Mouse (Mus musculus) forebrain, embryonic 13.5 days (tissue): ENCODE results near the gene Spata20. TPM values are rescaled to one million over a fixed set of nuclear protein-coding genes. Genes with fewer than 3 reads are reported as not detected.

ENCODE experiments used
- ATAC-seq: fragments of 200-750 bp; cut with Nextera tagmentation; 2 replicates; pipeline ENCODE4 v1.8.0; 2017
- H3K27ac ChIP-seq: fragments of 300-500 bp; sonication (generic); 2 replicates; pipeline ENCODE4 v1.5.1; 2015; ENCODE audit warnings: inconsistent platforms, mild to moderate bottlenecking, moderate library complexity
- H3K27me3 ChIP-seq: fragments of 300-500 bp; sonication (generic); 2 replicates; pipeline ENCODE4 v1.6.1; 2015; ENCODE audit warnings: mild to moderate bottlenecking, inconsistent platforms
- H3K36me3 ChIP-seq: fragments of 300-500 bp; sonication (generic); 2 replicates; pipeline ENCODE4 v1.6.1; 2015; ENCODE audit warnings: mild to moderate bottlenecking, inconsistent platforms; ENCODE audit not compliant: poor library complexity, severe bottlenecking
- H3K4me1 ChIP-seq: fragments of 300-500 bp; sonication (generic); 2 replicates; pipeline ENCODE4 v1.6.1; 2015; ENCODE audit warnings: inconsistent platforms
- H3K4me2 ChIP-seq: fragments of 300-500 bp; sonication (generic); 2 replicates; pipeline ENCODE4 v1.6.1; 2015; ENCODE audit warnings: inconsistent platforms, mild to moderate bottlenecking, moderate library complexity
- H3K4me3 ChIP-seq: fragments of 300-500 bp; sonication (generic); 2 replicates; pipeline ENCODE4 v1.5.1; 2015; ENCODE audit warnings: mild to moderate bottlenecking, inconsistent platforms
- H3K9ac ChIP-seq: fragments of 300-500 bp; sonication (generic); 2 replicates; pipeline ENCODE4 v1.6.1; 2015; ENCODE audit warnings: mild to moderate bottlenecking, inconsistent platforms
- H3K9me3 ChIP-seq: fragments of 300-500 bp; sonication (generic); replicated peaks from 2 replicates; pipeline ENCODE4 v1.6.1; 2016; ENCODE audit warnings: inconsistent platforms
- WGBS: fragments of 180-500 bp; shearing (Covaris S2); methylation state at CpG from one replicate; pipeline ENCODE4 v1.1.7; 2015; 5-methylcytosine and 5-hydroxymethylcytosine counted together
- polyA plus RNA-seq: library from polyadenylated mRNA; unstranded; fragments of >200 nt; fragmentation: Nextera tagmentation; extraction: Ambion mirVana; gene quantifications from 2 replicates; pipeline ENCODE4 v1.2.1, GENCODE M21; 2015

Gene Spata20
- polyA plus RNA-seq, 1 experiment from 2014 or later = 0.18 TPM

- Histone ChIP-seq H3K9ac (no peak overlapping the region), H3K4me1 (peaks cover 81% of the 10 kb centered on the region), H3K4me2 (peak overlapping the region; percentile 99), H3K27ac (peak overlapping the region; percentile 95), H3K36me3 (no peaks in the 10 kb centered on the region), H3K9me3 (no peaks in the 10 kb centered on the region), H3K4me3 (no peak overlapping the region), H3K27me3 (peaks cover 15% of the 10 kb centered on the region)
- 7% methylated on average over 4 of the region's 4 CpGs for WGBS
- ATAC-seq = peak; percentile 90
These were observed 17.4 kb downstream of the Spata20 start for GRCm38 (mm10) chr11:94468582-94469064.

GRCm38 (mm10) chr11:94466333-94466855 lies 19.6 kb downstream of the Spata20 start:
- H3K27ac ChIP-seq = no peak overlapping the region
- WGBS = 86% methylated on average over 17 of the region's 17 CpGs
- peaks cover 9% of the 10 kb centered on the region for H3K36me3 ChIP-seq
- no peak overlapping the region for H3K9ac ChIP-seq
- no peak for ATAC-seq
- no peak overlapping the region for H3K4me2 ChIP-seq
- H3K4me1 ChIP-seq = peaks cover 58% of the 10 kb centered on the region
- H3K9me3 ChIP-seq = no peaks in the 10 kb centered on the region
- H3K27me3 ChIP-seq = peaks cover 2% of the 10 kb centered on the region; the same call in 1 of the 2 replicates
- H3K4me3 ChIP-seq = no peak overlapping the region

- peaks cover 41% of the 10 kb centered on the region for H3K4me1 ChIP-seq
- ATAC-seq = no peak
- 44% methylated on average over 2 of the region's 2 CpGs for WGBS
- no peak overlapping the region for H3K27ac ChIP-seq
- no peaks in the 10 kb centered on the region for H3K9me3 ChIP-seq
- no peak overlapping the region for H3K4me2 ChIP-seq
- H3K4me3 ChIP-seq = no peak overlapping the region
- H3K27me3 ChIP-seq = no peaks in the 10 kb centered on the region
- H3K36me3 ChIP-seq = peaks cover 16% of the 10 kb centered on the region
- H3K9ac ChIP-seq = no peak overlapping the region
These were observed 21.8 kb downstream of the Spata20 start for GRCm38 (mm10) chr11:94464170-94464569.

GRCm38 (mm10) chr11:94461856-94462255 lies 24.1 kb downstream of the Spata20 start:
- Histone ChIP-seq H3K27ac (no peak overlapping the region), H3K27me3 (no peaks in the 10 kb centered on the region), H3K36me3 (peaks cover 17% of the 10 kb centered on the region), H3K4me3 (no peak overlapping the region), H3K9ac (no peak overlapping the region), H3K9me3 (no peaks in the 10 kb centered on the region), H3K4me2 (no peak overlapping the region), H3K4me1 (peaks cover 24% of the 10 kb centered on the region)
- no peak for ATAC-seq
- WGBS = 93% methylated on average over 11 of the region's 11 CpGs

GRCm38 (mm10) chr11:94457001-94457400 lies 29.0 kb downstream of the Spata20 start:
- no peak overlapping the region for H3K27ac ChIP-seq
- H3K9me3 ChIP-seq = no peaks in the 10 kb centered on the region
- H3K4me3 ChIP-seq = no peak overlapping the region
- ATAC-seq = no peak
- WGBS = 86% methylated on average over 15 of the region's 15 CpGs
- H3K27me3 ChIP-seq = no peaks in the 10 kb centered on the region
- no peak overlapping the region for H3K9ac ChIP-seq
- H3K4me1 ChIP-seq = peaks cover 22% of the 10 kb centered on the region
- no peak overlapping the region for H3K4me2 ChIP-seq
- H3K36me3 ChIP-seq = peaks cover 15% of the 10 kb centered on the region

- H3K27me3 ChIP-seq = no peaks in the 10 kb centered on the region
- no peak overlapping the region for H3K4me3 ChIP-seq
- H3K9me3 ChIP-seq = no peaks in the 10 kb centered on the region
- no peak overlapping the region for H3K4me2 ChIP-seq
- H3K9ac ChIP-seq = no peak overlapping the region
- ATAC-seq = no peak
- H3K27ac ChIP-seq = no peak overlapping the region
- WGBS = 84% methylated on average over 3 of the region's 3 CpGs
- peaks cover 8% of the 10 kb centered on the region; the same call in 1 of the 2 replicates for H3K36me3 ChIP-seq
- H3K4me1 ChIP-seq = peaks cover 22% of the 10 kb centered on the region
These were observed 29.6 kb downstream of the Spata20 start for GRCm38 (mm10) chr11:94456347-94456746.

GRCm38 (mm10) chr11:94455161-94455820 lies 30.7 kb downstream of the Spata20 start:
- peak; percentile 56 for ATAC-seq
- Histone ChIP-seq H3K4me2 (no peak overlapping the region), H3K4me3 (no peak overlapping the region), H3K36me3 (peaks cover 7% of the 10 kb centered on the region; the same call in 1 of the 2 replicates), H3K9ac (0 out of 2 replicates have a peak overlapping the region, but pooled peaks have one; percentile 21), H3K9me3 (no peaks in the 10 kb centered on the region), H3K27ac (peak overlapping the region; percentile 25), H3K27me3 (no peaks in the 10 kb centered on the region), H3K4me1 (peaks cover 21% of the 10 kb centered on the region)
- WGBS = 68% methylated on average over 10 of the region's 10 CpGs

GRCm38 (mm10) chr11:94454756-94455155 lies 31.2 kb downstream of the Spata20 start:
- Histone ChIP-seq H3K9me3 (no peaks in the 10 kb centered on the region), H3K4me3 (no peak overlapping the region), H3K36me3 (peaks cover 7% of the 10 kb centered on the region; the same call in 1 of the 2 replicates), H3K27ac (peak overlapping the region; percentile 25; the same call in 1 of the 2 replicates), H3K27me3 (no peaks in the 10 kb centered on the region), H3K9ac (peak overlapping the region; percentile 8; the same call in 1 of the 2 replicates), H3K4me2 (no peak overlapping the region), H3K4me1 (peaks cover 24% of the 10 kb centered on the region)
- 74% methylated on average over 5 of the region's 5 CpGs for WGBS
- no peak for ATAC-seq

- no peaks in the 10 kb centered on the region for H3K9me3 ChIP-seq
- H3K4me2 ChIP-seq = no peak overlapping the region
- H3K9ac ChIP-seq = no peak overlapping the region
- H3K36me3 ChIP-seq = no peaks in the 10 kb centered on the region
- H3K4me1 ChIP-seq = peaks cover 40% of the 10 kb centered on the region
- H3K4me3 ChIP-seq = no peak overlapping the region
- ATAC-seq = no peak
- H3K27me3 ChIP-seq = no peaks in the 10 kb centered on the region
- 73% methylated on average over 12 of the region's 12 CpGs for WGBS
- no peak overlapping the region for H3K27ac ChIP-seq
These were observed 34.7 kb downstream of the Spata20 start for GRCm38 (mm10) chr11:94451091-94451773.

- Histone ChIP-seq H3K4me3 (no peak overlapping the region), H3K27me3 (no peaks in the 10 kb centered on the region), H3K27ac (peak overlapping the region; percentile 68), H3K4me2 (no peak overlapping the region), H3K9ac (no peak overlapping the region), H3K36me3 (no peaks in the 10 kb centered on the region), H3K9me3 (no peaks in the 10 kb centered on the region), H3K4me1 (peaks cover 36% of the 10 kb centered on the region)
- no peak for ATAC-seq
- WGBS = 40% methylated on average over 5 of the region's 5 CpGs
These were observed 36.1 kb downstream of the Spata20 start for GRCm38 (mm10) chr11:94449886-94450285.

- Histone ChIP-seq H3K27ac (peak overlapping the region; percentile 68), H3K36me3 (no peaks in the 10 kb centered on the region), H3K9me3 (no peaks in the 10 kb centered on the region), H3K4me2 (no peak overlapping the region), H3K27me3 (no peaks in the 10 kb centered on the region), H3K4me1 (peaks cover 30% of the 10 kb centered on the region), H3K4me3 (no peak overlapping the region), H3K9ac (no peak overlapping the region)
- ATAC-seq = peak; percentile 33; the same call in 1 of the 2 replicates
- 25% methylated on average over 8 of the region's 8 CpGs for WGBS
These were observed 36.7 kb downstream of the Spata20 start for GRCm38 (mm10) chr11:94449239-94449638.

GRCm38 (mm10) chr11:94447017-94447416 lies 39.0 kb downstream of the Spata20 start:
- Histone ChIP-seq H3K9me3 (no peaks in the 10 kb centered on the region), H3K27me3 (no peaks in the 10 kb centered on the region), H3K4me1 (peaks cover 31% of the 10 kb centered on the region), H3K4me2 (no peak overlapping the region), H3K27ac (no peak overlapping the region), H3K36me3 (no peaks in the 10 kb centered on the region), H3K4me3 (no peak overlapping the region), H3K9ac (no peak overlapping the region)
- ATAC-seq = no peak
- 9% methylated on average over 3 of the region's 3 CpGs for WGBS
